Mouse (Mus musculus) left cerebral cortex, adult 11 months (tissue): ENCODE results near the gene Olfr476.
"Not testable (repeated sequence)": the region's sequence is repeated elsewhere in the genome, so short reads cannot be mapped to it uniquely, and the experiment has no call there.

Experiments used
- DNase-seq: peaks from one replicate; pipeline ENCODE4 v3.0.0; 2022; ENCODE audit warnings: low spot score

Gene Olfr476

GRCm38 (mm10) chr7:107964503-107964902 is at the start of gene Olfr476:
Gene Olfr476, plus strand, starts transcription at chr7:107964803.
- no peak for DNase-seq

- no peak for DNase-seq
These were observed 34.5 kb upstream of the Olfr476 start, which contains the start of gene Olfr473 for GRCm38 (mm10) chr7:107930146-107930545. Gene Olfr473, plus strand, starts transcription at chr7:107930446.

GRCm38 (mm10) chr7:107952539-107952938 is 12.1 kb upstream of the Olfr476 start:
- not testable (repeated sequence) for DNase-seq

- no peak for DNase-seq
These were observed 10.3 kb upstream of the Olfr476 start, which contains the start of gene Olfr474 for GRCm38 (mm10) chr7:107954343-107954742. Gene Olfr474, plus strand, starts transcription at chr7:107954643.

GRCm38 (mm10) chr7:107986393-107986792 is 21.8 kb downstream of the Olfr476 start, which contains the start of gene Olfr477:
Gene Olfr477, plus strand, starts transcription at chr7:107986693.
- DNase-seq = no peak

- DNase-seq = not testable (repeated sequence)
These were observed 49.7 kb downstream of the Olfr476 start for GRCm38 (mm10) chr7:108014256-108014655.
